Mouse (Mus musculus) ES-E14 (cell line): ENCODE data around the gene Tst.
A peak's percentile ranks its signal among the peaks of the same experiment; 100 is the strongest.

Experiments used
- CHD2 ChIP-seq: IDR thresholded peaks from 2 replicates; pipeline ENCODE4 v1.6.1; 2014; ENCODE audit warnings: mild to moderate bottlenecking, low read depth, low read length, inconsistent platforms
- HCFC1 ChIP-seq: IDR thresholded peaks from 2 replicates; pipeline ENCODE4 v1.6.1; 2012; ENCODE audit warnings: low read length, inconsistent platforms, borderline replicate concordance; ENCODE audit not compliant: insufficient read depth
- MAFK ChIP-seq: IDR thresholded peaks from 2 replicates; pipeline ENCODE4 v1.6.1; 2014; ENCODE audit warnings: mild to moderate bottlenecking, low read depth, low read length, inconsistent platforms; ENCODE audit not compliant: insufficient read depth
- ZC3H11A ChIP-seq: IDR thresholded peaks from 2 replicates; pipeline ENCODE4 v1.6.1; 2012; ENCODE audit warnings: low read depth, mild to moderate bottlenecking, inconsistent platforms, low read length, borderline replicate concordance

- no peak for TF ChIP-seq CHD2
- no peak for TF ChIP-seq HCFC1
- TF ChIP-seq ZC3H11A: peak; percentile 44; the same call in 1 of the 2 replicates
- no peak for TF ChIP-seq MAFK
These were observed 36.8 kb downstream of the Tst start for GRCm38 (mm10) chr15:78368926-78369346.
